Mouse (Mus musculus): ENCODE results near the gene Rtkn2.

Rtkn2 gene

DNA sequence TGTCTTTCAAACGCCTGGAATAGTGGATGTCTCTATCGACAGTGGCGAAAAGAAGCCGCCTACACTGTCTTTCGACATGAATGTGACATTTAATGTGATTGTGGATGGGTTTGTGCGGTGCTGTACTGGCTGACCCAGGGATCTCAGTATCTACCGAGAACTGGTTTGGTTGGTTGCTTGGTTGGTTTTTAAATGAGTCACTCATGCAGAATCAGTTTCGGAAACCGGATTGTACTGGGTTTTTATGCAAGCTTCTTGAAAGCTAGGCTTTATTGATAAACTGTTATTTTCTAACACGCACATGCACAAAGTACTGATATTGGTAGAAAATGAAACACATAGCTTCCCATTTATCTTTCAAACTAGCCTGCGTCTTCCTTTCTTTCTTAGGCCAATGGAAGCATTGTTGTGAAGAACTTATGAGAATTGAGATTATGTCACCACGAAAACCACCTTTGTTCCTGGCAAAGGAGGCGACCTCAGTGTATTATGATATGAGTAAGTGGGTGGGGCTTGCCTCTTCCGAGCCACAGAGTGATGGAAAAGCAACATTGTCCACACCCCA lies 60.4 kb downstream of the Rtkn2 start:
- no peak for DNase-seq (ENCODE audit: low read depth, low spot score)

DNA sequence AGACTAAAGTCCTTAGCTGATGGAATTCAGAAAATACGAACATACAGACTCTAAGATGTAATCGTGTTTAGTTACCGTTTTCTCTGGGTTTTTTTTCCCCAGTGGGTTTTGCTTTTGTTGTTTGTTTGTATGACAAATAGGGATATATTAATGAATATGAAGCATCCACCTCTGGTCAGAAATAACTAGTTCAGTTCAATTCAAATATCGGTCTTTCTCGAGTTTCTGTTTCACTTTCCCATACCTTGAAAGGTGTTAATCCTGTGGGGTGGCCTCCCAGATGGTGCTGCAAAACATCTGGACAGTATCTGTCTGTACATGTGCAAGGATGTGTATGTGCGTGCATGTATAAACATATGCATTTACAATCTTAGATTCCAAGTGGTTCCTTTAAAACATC lies 61.0 kb downstream of the Rtkn2 start:
- no peak for DNase-seq (ENCODE audit: low read depth, low spot score)

DNA sequence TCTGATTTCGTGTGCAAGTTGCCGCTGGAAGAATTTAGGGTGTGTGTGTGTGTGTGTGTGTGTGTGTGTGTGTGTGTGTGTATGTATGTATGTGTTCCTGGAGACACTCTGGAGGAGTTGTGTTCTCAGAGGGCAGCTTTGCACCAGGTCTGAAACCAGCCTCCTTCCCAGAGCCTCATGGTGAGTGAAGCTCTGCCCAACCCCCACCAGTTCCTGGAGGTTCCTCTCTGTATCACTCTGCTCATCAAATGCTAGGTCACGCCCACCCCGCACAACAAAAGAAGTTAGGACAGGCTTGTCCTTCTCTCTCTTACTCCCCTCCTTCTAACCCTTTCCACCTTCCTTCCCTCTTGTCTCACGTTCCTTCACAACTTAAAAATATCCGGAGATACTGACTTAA lies 64.6 kb downstream of the Rtkn2 start:
- peak; percentile 97 for DNase-seq (ENCODE audit: low read depth, low spot score)

DNA sequence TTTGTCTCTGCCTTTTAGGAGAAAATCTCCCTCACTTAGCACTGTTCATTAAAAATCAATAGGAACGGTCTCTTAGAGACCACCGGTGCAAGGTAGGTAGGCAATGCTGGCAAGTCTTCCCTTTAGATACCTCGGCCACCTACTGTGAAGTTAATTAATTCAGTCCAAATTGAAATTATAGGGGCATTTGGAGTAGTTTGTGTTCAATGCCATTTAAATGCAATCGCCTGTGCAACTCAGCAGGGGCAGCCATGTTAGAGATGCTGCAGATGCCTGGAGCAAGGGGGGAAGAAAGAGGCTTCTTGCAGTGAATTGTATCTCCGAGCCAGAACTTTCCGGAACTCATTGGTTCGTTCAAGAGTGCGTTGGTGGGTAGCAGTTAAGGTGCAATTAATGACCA lies 65.5 kb downstream of the Rtkn2 start:
- peak; percentile 58 for DNase-seq (ENCODE audit: low read depth, low spot score)

DNA sequence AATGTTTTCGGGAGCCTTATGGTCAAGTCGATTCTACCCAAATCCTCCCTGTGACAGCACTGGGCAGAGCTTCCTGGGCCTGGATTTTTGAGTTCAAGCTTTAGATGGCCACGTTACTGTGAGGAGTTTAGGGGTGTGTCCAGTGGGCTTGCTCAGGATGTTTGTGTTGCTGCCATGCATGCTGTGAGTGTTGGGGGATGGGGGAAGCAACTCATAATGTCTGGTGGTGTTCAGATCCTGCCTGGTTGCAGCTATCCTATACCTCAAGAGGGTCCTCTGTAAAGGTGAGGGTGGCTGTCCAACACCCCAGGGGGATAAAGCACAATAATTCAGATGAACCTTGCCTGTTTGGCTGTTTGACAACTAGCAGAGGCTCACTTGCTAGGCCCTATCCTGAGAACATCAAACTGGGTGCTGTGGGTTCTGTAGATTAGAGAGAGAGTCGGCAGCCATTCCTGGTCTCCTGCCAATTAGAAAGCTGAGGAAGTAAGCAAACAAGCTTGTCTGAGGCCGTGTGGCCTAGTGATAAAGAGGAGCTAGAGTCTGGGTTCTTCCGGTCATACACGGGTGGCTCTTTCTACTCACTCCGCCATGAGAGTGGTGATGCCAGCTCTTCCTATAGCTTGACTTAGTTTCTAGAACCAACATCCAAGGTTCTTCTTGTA lies 69.4 kb downstream of the Rtkn2 start:
- DNase-seq (ENCODE audit: low read depth, low spot score): no peak

DNA sequence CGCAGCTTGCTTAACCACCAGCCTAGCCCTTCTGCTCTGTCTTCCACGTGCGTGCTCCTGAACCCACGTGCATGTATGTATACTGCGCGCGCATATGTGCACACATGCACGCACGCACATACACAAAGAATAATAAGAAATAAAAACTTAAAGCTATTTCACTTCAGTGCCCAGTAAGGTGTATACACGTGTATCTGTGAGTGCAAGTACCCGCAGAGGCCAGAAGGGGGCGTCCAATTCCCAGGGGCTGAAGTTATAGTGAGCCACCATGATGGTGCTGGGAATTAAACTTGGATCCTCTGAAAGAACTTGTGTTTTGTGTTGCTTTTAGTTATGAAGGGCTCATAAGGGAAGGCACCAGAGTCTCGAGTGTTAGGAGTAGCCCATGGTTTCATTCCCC lies 71.5 kb downstream of the Rtkn2 start:
- peak; percentile 82 for DNase-seq (ENCODE audit: low read depth, low spot score)

DNA sequence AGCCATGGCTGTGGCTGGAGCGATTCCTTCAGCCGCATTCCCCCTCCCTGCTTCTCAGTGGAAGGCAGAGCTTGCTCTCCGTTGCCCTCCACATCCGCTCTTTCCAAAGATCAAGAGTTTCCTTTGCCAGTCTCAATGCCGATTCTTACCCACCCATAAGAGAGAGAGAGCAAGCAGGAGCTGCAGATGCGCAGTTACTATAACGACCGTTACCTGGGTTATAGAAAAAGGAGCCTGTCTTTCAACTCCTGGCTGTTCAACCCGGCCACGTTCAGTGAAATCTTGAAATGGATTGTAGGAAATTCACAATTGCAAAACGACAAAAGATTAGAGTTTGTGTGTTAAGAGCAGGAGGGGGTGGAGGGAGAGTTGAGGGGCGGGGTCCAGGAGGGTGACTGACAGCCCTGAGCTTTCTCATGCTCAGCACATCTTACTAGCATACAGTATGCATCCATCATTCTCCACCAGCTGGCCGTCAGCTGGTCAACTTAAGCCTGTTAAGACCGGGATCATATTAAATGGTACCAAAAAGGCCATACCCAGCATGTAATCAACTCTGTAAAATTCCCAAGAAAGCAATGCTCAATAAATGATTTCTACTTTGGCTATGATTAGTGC lies 72.1 kb downstream of the Rtkn2 start:
- DNase-seq (ENCODE audit: low read depth, low spot score): peak; percentile 67

DNA sequence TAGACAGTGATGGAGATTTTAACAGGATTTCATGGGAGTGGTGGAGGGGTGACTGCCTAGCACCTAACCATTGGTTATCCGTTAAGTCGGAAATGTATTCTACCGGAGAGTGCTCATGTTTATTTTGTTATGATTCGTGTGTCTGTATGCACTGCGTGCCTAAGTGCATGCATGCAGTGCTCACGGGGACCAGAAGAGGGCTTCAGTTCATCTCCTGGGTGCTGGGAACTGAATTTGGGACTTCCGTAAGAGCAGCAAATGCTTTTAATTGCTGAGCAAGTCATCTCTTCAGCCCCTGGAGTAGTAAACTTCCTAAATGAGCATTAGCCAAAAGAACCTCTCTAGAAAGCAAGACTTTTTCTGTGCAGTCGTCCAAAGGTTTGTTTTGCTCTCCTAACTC lies 72.9 kb downstream of the Rtkn2 start:
- DNase-seq (ENCODE audit: low read depth, low spot score): peak; percentile 71

DNA sequence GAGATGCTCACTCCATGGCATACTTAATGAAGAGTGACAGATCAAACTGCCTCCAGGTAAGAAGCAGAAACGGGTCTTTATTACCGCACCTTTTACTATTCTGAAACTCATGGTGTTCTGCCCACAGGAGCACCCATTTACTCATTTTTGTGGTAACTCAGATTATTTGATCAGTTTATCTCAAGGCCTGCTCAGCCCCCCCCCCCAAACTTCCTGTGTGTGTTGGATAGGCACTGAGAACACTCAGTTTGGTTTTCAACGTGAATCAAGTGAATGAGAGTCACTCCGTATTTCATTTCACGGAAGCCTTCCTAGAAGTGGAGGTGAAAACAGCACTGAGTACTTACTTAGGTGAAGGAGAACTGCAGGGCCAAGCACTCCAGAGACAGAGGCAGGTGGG lies 74.8 kb downstream of the Rtkn2 start:
- DNase-seq (ENCODE audit: low read depth, low spot score): no peak

DNA sequence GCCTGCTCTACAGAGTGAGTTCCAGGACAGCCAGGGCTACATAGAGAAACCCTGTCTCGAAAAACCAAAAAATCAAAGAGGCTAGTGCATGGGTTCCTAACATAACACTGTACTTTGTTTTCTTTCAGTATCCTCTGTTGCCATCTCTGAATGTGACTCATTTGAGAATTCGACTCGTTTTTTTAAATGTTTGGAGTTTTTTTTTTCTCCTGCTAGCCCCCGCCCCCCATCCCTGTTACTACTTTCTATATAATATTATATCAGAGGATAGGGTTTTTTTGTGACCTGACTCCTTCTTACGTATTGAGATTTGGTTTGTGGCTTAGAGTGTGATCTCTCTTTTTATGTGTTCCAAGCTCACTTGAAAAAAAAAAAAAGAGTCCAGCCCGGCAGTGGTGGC lies 75.3 kb downstream of the Rtkn2 start:
- DNase-seq (ENCODE audit: low read depth, low spot score): no peak

DNA sequence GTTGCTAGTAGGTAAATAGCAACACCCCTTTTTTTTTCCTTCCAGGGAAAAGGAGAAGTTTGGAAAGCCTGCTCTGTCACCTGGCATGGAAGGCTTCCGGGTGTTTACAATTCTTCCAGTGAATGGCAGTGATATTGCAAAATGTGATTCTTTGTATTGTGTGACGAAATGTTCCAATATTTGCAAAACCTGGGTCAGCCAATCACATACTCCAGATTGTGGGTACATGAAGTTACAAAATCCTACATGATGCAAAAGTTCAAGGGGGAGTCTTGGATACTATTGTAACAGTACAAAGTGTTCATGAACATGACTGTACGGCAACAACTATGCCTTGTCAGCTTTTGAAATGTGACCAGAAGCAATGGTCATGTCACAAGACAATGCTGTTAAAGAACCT lies 78.5 kb downstream of the Rtkn2 start:
- no peak for DNase-seq (ENCODE audit: low read depth, low spot score)

DNA sequence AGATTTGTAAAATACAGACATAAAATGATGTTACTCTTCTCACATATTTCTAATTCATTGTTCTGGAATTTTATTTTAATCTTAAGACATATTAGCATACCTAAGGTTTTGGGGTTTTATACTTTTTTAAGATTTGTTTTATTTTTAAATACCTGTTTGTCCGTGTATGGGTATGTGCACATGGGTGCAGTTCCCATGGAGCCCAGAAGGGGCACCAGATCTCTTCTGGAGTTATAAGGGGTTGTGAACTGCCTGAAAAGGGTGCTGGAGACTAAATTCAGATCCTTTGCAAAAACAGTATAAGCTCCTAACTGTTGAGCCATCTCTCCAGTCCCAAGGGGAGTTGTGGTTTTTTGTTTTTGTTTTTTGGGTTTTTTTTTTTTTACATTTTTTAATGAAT lies 79.0 kb downstream of the Rtkn2 start:
- DNase-seq (ENCODE audit: low read depth, low spot score): peak; percentile 49

DNA sequence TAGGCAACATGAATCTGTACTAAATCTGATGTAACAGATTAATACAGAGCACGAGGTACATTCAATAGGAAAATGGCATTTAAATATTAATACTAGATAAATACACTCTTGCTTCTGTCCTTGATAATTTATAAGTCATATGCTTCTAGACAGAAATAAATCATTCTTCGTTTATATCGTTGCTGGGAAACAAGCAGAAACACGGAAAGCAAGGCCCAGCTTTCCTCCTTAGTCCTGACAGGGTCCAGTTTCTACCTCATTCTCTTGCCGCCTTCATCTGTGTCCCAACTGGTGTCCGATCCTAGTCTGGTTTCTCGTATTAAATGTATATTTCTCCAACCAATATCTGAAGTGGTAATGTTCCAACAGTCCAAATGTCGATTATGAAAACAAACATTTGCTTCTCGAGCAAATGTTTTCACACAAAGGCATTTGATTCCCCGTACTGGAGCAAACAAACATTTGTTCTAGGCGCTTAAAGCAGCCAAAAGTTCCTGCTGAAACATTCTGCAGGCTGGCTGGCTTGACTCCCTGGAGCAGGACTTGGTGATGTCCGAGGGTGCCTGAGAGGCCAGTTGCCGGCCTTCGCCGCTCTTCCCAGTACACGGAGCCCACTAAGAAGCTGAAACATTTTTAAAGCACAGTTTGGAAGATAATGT lies 81.3 kb downstream of the Rtkn2 start:
- DNase-seq (ENCODE audit: low read depth, low spot score): no peak

DNA sequence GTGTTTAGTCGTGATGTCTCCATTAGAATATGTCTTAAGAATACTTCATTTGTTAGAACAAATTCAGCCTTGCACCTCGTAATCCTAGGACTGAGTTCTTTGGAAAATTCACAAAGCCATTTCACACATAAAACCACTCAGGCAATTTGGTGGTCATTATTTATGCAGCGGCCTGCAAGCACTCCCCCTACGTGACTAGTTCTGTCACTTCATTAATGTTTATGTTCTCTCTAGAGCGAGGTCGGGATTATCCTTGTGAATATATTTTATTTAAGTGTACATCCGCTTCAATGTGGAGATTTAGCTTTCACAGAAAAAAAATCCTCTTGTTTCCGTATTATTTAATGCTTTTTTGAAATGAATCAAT lies 81.9 kb downstream of the Rtkn2 start:
- no peak for DNase-seq (ENCODE audit: low read depth, low spot score)

DNA sequence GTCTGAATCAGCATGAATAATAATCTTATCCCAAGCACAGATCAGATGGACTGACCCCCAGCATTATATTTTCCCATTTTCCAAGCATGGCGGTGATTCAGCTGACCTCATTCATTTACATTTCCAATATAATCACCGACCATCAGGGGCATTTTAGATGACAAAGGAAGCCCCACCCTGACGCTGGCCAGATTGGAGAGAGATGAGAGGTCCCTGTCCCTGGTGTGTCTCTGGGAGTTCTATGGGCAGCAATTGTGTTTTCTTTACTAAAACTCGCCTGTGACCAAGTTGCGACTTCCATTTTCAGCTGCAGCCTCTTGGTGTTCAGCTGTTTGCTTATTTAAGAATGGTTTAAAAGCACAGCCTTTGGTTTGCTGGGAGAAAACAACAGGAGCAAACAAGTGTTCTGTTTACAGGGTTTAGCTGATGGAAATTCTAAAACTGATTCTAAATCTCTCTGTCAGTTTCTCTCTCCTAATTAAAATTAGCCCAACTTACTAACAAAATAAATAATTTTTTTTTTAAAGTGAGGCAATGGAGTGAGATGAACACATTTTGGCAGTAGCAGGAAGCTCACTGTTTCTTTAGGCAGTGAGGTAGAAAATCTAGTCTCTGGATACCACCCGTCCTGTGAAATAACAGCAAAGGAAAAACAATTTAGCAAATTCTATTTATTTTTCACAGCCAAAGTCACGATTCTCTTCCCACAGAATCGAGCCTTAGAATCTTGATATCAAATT lies 84.6 kb downstream of the Rtkn2 start:
- DNase-seq (ENCODE audit: low read depth, low spot score): no peak

DNA sequence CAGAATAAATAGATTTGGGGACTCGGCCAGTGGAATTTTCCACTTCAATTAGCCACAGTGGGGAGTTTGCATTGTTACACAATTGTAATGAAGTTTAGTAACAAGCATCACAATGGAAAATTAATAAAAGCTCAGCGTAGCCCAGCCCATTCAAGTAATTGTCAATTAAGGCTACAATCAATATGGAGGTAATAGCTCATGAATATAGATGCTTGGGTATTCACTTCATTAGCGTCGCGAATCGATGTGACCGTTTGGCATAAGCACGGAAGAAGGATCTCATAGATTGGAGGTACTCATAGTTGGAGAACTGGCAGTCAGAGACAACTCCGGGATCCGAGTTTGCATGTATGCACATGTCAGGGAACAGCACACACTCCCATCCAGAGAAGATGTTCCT lies 85.2 kb downstream of the Rtkn2 start:
- no peak for DNase-seq (ENCODE audit: low read depth, low spot score)

DNA sequence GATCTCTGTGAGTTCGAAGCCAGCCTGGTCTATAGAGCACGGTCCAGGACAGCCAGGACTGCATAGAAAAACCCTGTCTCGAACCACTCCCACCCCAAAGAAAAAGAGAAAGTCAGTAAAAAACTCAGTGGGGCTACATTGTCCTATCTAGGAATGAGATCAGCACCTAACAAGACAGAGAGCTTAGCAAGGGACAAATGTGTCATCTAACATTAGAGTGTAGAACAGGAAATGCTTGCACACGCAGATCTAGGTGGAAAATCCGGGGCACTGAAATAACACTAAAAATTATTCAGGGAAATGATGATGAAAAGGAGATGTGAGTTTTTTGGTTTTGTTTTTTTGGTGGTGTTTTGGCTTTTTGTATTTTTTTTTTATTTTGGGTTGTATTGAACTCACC lies 86.8 kb downstream of the Rtkn2 start:
- DNase-seq (ENCODE audit: low read depth, low spot score): no peak

DNA sequence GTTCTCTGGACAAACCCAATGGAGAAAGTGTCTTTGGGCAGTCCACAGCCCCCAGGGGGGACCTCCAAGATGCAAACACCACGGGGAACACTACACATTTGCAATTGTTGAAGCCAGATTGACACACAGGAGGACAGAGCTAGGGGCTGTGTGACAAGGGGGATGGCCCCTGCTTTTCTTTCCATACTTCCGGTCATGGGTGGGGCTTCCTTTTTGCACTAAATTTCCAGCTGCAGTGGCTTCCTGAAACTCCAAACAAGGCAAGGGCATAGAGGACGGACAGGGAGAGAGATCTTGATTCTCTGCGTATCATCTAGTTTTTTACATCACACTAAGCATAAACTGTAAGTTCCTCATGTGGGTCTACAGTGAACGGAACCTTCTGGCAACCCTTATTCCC lies 88.6 kb downstream of the Rtkn2 start:
- DNase-seq (ENCODE audit: low read depth, low spot score): no peak

DNA sequence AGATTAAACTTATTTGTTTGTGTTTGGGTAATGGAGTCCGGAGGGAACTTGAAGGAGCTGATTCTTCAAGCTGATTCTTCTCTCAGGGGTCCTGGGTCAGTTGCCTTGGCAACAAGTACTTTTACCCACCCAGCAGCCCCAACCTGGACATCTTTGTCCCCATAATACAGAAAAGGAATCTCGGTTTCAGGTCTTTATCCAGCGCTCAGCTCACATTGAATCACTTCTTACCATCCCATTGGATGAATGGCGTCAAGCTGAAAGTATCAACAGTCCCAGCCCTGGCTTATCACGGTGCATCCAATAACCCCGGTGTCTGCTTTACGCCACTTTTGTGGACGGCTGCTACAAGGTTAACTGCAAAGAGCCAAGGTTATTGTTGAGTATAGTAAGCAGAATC lies 89.1 kb downstream of the Rtkn2 start:
- peak; percentile 45 for DNase-seq (ENCODE audit: low read depth, low spot score)

DNA sequence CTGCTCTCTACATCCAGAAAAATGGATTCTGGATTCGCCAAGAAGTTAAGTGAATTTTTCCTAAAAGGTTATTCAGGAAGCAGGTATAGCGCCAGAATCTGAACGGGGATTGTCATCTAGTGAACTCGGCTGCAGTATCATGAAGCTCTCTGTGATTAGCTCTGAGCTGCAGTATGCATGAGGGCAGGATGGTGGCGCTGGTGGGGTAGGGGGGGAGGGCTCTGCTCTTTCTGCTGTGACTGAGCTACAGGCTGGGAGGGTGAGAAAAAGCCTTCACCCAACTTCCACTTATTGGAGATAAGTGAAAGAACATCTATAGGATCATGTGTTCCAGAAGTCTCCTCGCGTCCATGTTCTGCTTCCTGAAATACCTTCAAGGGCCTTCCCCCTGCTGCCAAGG lies 91.7 kb downstream of the Rtkn2 start:
- DNase-seq (ENCODE audit: low read depth, low spot score): peak; percentile 55

DNA sequence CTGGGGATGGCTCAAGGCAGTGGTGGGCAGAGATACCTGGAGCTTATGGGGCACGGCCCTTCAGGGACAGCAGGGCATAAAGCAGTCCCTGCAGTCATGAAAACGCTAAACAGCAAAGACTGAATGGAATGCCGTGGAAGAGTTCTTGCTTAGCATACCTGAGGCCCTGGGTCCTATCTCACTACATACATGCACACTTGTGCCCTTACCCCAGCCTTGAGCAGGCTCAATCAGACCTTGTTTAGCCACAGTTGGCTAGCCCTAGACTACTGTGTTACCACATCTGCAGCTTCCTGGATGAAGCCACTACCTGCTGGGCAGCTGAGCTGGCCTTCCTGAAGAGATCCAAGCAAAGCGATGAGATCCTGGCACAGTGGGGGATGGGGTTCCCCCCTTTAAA lies 93.3 kb downstream of the Rtkn2 start:
- DNase-seq (ENCODE audit: low read depth, low spot score): no peak

DNA sequence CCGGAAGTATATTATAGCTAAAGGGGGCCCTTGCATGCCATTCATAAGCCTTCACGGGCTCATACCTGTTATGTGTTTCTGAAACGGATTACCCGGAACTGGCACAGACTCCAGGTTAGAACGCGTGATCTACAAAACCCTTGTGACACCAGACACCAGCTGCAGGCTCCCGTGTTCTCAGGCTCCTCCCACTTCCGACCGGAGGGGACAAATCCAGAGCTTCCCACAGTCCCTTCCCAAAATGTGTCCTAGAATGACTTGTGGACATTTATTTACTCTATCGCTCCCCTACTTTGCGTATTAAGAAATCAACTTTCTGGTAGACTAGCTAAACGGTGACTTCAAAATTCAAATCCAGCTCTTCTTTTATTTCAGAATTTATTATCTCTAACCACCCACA lies 94.9 kb downstream of the Rtkn2 start:
- DNase-seq (ENCODE audit: low read depth, low spot score): peak; percentile 76
